Mouse (Mus musculus) heart, embryonic 13.5 days (tissue): Measurements from ENCODE around the gene Entpd1. TPM values are rescaled to one million over a fixed set of nuclear protein-coding genes. Genes with fewer than 3 reads are reported as not detected.
"Not testable (repeated sequence)": the region's sequence is repeated elsewhere in the genome, so short reads cannot be mapped to it uniquely, and the experiment has no call there.

Experiments
- ATAC-seq: fragments of 200-750 bp; cut with Nextera tagmentation; 2 replicates; pipeline ENCODE4 v1.8.0; 2017; ENCODE audit warnings: moderate TSS enrichment; ENCODE audit not compliant: insufficient number of reproducible peaks, low FRiP score, low TSS enrichment; ENCODE audit errors: extremely low read depth
- H3K27ac ChIP-seq: fragments of 300-500 bp; sonication (generic); replicated peaks from 2 replicates; pipeline ENCODE4 v1.5.1; 2015; ENCODE audit warnings: moderate library complexity, mild to moderate bottlenecking, inconsistent platforms
- H3K27me3 ChIP-seq: fragments of 300-500 bp; sonication (generic); replicated peaks from 2 replicates; pipeline ENCODE4 v1.6.1; 2015; ENCODE audit warnings: mild to moderate bottlenecking, inconsistent platforms
- H3K36me3 ChIP-seq: fragments of 300-500 bp; sonication (generic); 2 replicates; pipeline ENCODE4 v1.6.1; 2015; ENCODE audit warnings: mild to moderate bottlenecking, inconsistent platforms
- H3K4me1 ChIP-seq: fragments of 300-500 bp; sonication (generic); 2 replicates; pipeline ENCODE4 v1.6.1; 2015; ENCODE audit warnings: inconsistent platforms
- H3K4me2 ChIP-seq: fragments of 300-500 bp; sonication (generic); 2 replicates; pipeline ENCODE4 v1.6.1; 2015; ENCODE audit warnings: inconsistent platforms, mild to moderate bottlenecking, moderate library complexity
- H3K4me3 ChIP-seq: fragments of 300-500 bp; sonication (generic); 2 replicates; pipeline ENCODE4 v1.5.1; 2015; ENCODE audit warnings: moderate library complexity, mild to moderate bottlenecking, inconsistent platforms
- H3K9ac ChIP-seq: fragments of 300-500 bp; sonication (generic); 2 replicates; pipeline ENCODE4 v1.6.1; 2015; ENCODE audit warnings: inconsistent platforms, mild to moderate bottlenecking, moderate library complexity
- H3K9me3 ChIP-seq: fragments of 300-500 bp; sonication (generic); 2 replicates; pipeline ENCODE4 v1.6.1; 2016; ENCODE audit warnings: inconsistent platforms
- WGBS: fragments of 180-500 bp; shearing (Covaris S2); methylation state at CpG from one replicate; pipeline ENCODE4 v1.1.7; 2015; ENCODE audit warnings: mixed read lengths; 5-methylcytosine and 5-hydroxymethylcytosine counted together
- polyA plus RNA-seq: library from polyadenylated mRNA; unstranded; fragments of >200 nt; fragmentation: Nextera tagmentation; extraction: Ambion mirVana; gene quantifications from 2 replicates; pipeline ENCODE4 v1.2.1, GENCODE M21; 2015

The Entpd1 gene
- polyA plus RNA-seq, 1 experiment from 2014 or later: 9.2 TPM

DNA sequence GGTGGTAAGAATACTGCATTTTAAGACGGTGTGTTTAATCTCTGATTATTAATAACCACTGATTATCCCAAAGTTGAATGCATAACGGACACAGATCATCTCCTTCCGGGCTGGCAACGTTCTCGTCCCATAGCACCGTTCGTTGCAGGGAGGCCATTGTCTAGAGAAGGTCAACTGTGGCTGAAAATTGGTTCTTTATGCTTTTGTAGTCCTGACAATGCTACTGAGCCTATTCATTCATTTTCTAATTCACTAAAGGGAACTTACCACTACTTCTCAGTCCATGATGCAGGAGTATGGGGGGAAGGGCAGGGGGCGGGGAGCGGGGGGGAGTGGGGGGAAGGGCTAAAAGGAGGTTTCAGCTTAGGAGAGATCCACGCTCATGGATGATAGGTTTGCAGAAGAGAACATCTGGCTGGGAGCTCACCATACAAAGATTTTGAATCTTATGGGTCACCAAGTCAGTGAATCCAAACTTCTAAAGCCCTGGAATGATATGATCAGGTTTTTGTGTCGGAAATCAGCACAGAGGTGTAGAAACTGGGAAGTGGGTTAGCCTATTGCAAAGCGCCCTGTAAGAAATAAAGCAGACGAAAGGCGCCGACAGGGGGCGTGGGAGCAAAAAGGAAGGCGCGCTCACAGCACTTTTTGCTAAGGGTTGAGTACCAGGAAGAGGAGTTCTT lies 23.2 kb upstream of the Entpd1 start:
- Histone ChIP-seq H3K27me3 (no peaks in the 10 kb centered on the region), H3K4me1 (peaks cover 19% of the 10 kb centered on the region), H3K9ac (peak overlapping the region; percentile 91), H3K4me3 (peak overlapping the region; percentile 94), H3K9me3 (no peaks in the 10 kb centered on the region), H3K4me2 (peak overlapping the region; percentile 95), H3K36me3 (peaks cover 28% of the 10 kb centered on the region), H3K27ac (peak overlapping the region; percentile 75)
- no peak; the same call in 1 of the 2 replicates for ATAC-seq
- WGBS: under 1% methylated on average over 18 of the region's 18 CpGs

DNA sequence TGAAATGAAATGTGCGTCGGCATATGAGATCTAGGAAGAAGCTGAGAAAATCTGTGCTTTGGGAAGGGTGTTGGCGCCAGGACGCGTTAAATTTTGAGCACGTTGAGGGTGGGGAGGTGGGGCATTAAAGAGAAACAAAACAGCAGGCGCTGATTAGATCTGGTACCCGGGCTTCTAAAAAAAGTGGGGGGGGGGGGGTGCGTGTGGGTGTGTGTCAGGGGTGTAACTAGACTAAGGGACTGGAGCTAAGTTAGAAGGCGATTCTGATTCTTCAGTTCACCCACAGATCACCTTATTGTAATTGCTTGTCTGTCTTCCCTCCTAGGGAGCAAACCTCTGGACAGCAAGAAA lies 22.7 kb upstream of the Entpd1 start:
- no peaks in the 10 kb centered on the region for H3K9me3 ChIP-seq
- no peaks in the 10 kb centered on the region for H3K27me3 ChIP-seq
- H3K4me2 ChIP-seq: peak overlapping the region; percentile 95
- peaks cover 19% of the 10 kb centered on the region for H3K4me1 ChIP-seq
- peak overlapping the region; percentile 94 for H3K4me3 ChIP-seq
- peak overlapping the region; percentile 91 for H3K9ac ChIP-seq
- ATAC-seq: no peak
- WGBS: 0% methylated on average over 10 of the region's 10 CpGs
- peaks cover 29% of the 10 kb centered on the region for H3K36me3 ChIP-seq
- H3K27ac ChIP-seq: peak overlapping the region; percentile 75

DNA sequence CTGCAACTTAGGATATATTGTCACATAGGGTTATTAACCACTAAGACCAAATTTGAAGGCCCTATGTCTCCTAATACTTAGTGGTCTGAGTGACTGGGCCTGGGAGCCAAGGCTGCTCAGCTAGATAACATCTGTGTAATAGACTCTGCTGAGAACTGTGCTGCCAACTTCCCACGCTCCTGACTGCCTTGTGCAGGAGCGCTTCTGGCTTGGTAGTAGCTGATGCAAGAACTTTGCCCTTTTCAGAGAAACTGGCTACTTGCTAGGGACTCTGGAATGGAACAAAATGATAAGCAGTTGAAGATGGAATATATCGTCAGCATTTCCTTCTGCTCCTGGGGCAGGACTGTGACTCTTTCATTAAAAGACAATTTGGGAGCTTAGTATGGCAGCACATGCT lies 16.9 kb upstream of the Entpd1 start:
- Histone ChIP-seq H3K9me3 (no peaks in the 10 kb centered on the region), H3K36me3 (peaks cover 33% of the 10 kb centered on the region), H3K4me3 (no peak overlapping the region), H3K27me3 (no peaks in the 10 kb centered on the region), H3K4me2 (no peak overlapping the region), H3K27ac (no peak overlapping the region), H3K4me1 (no peaks in the 10 kb centered on the region), H3K9ac (no peak overlapping the region)
- WGBS: 69% methylated on average over 3 of the region's 3 CpGs
- ATAC-seq: no peak

DNA sequence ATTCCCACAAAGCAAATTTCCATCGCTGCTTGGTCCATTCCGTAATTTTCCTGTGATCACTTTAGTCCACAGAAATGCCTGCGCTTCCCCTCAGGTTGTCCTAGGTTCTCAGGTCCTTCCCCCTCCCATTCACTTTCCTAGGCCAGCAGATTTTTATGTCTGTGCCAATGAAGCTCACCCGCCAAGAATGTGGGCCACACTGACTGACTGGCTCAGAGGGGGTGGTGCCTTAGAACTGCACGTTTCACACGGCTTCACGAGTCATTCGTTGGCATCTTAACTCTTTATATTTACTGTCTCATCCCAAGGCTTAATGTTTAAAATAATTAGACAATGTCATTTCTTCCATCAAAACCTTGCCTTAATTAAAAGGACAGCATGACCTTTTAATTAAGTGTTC lies 16.3 kb upstream of the Entpd1 start:
- H3K27ac ChIP-seq: peak overlapping the region; percentile 20; the same call in 1 of the 2 replicates
- H3K9ac ChIP-seq: no peak overlapping the region
- WGBS: 82% methylated on average over 8 of the region's 8 CpGs
- H3K4me3 ChIP-seq: no peak overlapping the region
- no peaks in the 10 kb centered on the region for H3K27me3 ChIP-seq
- no peak overlapping the region for H3K4me2 ChIP-seq
- peaks cover 33% of the 10 kb centered on the region for H3K36me3 ChIP-seq
- no peaks in the 10 kb centered on the region for H3K4me1 ChIP-seq
- no peak for ATAC-seq
- H3K9me3 ChIP-seq: no peaks in the 10 kb centered on the region

DNA sequence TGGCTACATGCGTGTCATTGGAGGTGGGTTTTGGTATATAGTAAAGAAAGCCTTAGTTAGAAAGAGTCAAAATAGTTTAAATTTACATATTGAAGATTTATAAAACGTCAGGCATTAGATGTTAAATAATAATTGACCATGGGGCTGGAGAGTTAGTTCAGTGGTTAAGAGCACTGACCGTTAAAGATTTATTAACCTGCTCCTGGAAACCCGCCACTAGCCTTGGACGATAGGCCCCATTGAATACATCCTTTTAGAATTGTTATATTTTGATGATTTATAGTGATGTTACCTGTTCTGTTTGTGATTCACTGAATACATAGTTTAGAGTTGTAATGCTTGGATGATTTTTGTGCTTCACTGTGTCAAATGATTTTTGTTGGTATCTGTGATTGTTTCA lies 11.3 kb upstream of the Entpd1 start:
- H3K4me3 ChIP-seq, ATAC-seq, H3K27me3 ChIP-seq, H3K27ac ChIP-seq, H3K4me2 ChIP-seq, H3K9ac ChIP-seq, H3K9me3 ChIP-seq, H3K4me1 ChIP-seq: not testable (repeated sequence)
- peaks cover 50% of the 10 kb centered on the region for H3K36me3 ChIP-seq
- WGBS: 79% methylated on average over 5 of the region's 5 CpGs

DNA sequence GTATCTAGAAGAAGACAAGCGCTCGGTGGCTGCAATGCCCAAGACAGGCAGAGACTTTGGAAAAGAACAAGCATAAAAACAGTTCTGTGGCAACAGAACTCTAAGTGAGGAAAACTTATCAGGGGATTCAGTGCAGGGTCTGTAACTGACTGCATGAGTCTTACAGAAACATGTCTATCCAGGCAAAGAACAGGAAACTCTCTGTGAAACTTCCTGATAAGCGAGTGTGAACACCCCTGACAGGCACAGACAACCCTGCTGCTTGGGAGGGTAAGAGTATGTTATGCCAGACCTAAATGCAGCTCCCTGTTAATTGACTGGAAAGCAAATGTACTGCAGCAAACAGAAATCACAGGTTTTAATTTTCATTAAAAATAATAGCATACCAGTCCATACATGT lies 10.3 kb upstream of the Entpd1 start:
- ATAC-seq: no peak
- no peak overlapping the region for H3K4me2 ChIP-seq
- H3K9ac ChIP-seq: no peak overlapping the region
- H3K9me3 ChIP-seq: no peaks in the 10 kb centered on the region
- peaks cover 57% of the 10 kb centered on the region for H3K36me3 ChIP-seq
- no peak overlapping the region for H3K4me3 ChIP-seq
- H3K27ac ChIP-seq: no peak overlapping the region
- H3K4me1 ChIP-seq: no peaks in the 10 kb centered on the region
- 63% methylated on average over 3 of the region's 3 CpGs for WGBS
- no peaks in the 10 kb centered on the region for H3K27me3 ChIP-seq

DNA sequence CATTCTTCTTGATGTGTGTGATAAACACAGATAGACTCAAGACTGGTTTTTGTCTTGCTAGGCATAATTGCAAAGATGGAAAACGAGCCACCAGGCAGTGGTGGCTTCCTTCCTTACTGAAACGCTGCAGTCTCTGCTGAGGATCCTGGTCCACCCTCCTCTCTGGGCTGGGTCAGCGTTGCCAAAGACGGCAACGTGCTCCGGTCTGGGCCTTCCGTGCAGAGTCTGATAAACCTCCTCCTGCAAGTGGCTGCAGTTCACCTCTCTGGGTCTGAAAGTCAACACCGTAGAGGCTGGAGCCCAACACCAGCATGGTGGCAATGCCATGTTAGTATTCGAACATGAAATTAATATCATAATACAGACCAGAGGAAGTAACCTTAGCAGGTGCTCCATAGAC lies 7.0 kb upstream of the Entpd1 start:
- H3K9ac ChIP-seq: no peak overlapping the region
- H3K9me3 ChIP-seq: no peaks in the 10 kb centered on the region
- H3K27ac ChIP-seq: no peak overlapping the region
- H3K4me2 ChIP-seq: no peak overlapping the region
- no peaks in the 10 kb centered on the region for H3K4me1 ChIP-seq
- 87% methylated on average over 9 of the region's 9 CpGs for WGBS
- no peak overlapping the region for H3K4me3 ChIP-seq
- ATAC-seq: no peak
- peaks cover 76% of the 10 kb centered on the region for H3K36me3 ChIP-seq
- no peaks in the 10 kb centered on the region for H3K27me3 ChIP-seq

DNA sequence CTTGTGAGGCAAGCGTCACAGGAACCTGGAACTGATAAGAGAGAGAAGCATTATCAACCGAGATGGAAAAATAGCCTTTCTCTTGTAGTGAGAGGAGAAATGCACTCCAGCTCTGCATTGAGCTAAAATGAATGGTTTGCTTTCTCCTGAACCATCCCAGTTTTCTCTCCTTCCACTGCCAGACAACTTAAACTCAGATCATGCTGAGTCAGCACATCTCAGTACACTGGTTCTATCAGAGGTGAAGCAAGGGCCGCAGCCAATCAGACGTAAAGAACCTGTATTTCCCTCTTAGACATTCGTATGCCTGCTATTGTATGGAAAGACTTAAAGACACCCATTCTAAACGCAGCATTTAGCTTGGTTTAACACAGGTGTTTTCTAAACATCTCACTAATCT lies 4.5 kb upstream of the Entpd1 start:
- 67% methylated on average over 6 of the region's 6 CpGs for WGBS
- H3K36me3 ChIP-seq: peaks cover 63% of the 10 kb centered on the region
- H3K27ac ChIP-seq: no peak overlapping the region
- no peak for ATAC-seq
- H3K9me3 ChIP-seq: no peaks in the 10 kb centered on the region
- H3K27me3 ChIP-seq: no peaks in the 10 kb centered on the region
- peaks cover 9% of the 10 kb centered on the region for H3K4me1 ChIP-seq
- no peak overlapping the region for H3K4me2 ChIP-seq
- no peak overlapping the region for H3K4me3 ChIP-seq
- H3K9ac ChIP-seq: no peak overlapping the region

DNA sequence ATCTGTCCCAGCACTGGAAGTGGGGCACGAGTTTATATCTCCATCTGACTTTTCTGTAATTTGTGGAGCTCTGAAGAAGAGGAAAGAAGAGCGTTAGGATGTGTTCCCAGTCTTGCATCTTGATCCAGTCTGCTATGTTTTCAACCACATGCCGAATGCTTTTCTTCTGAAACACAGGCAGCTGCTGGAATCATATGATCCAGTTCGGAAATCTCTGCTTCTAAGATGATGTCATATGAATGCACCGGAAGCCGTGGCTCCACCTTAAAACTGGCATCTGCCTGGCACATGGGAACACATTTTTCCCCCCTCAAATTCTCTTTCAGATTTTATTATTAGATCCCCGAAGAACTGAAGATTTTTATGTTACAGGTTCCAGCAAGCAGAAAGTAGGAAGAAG lies 2.6 kb downstream of the Entpd1 start:
- Histone ChIP-seq H3K4me3 (no peak overlapping the region), H3K4me2 (no peak overlapping the region), H3K27ac (no peak overlapping the region), H3K36me3 (no peaks in the 10 kb centered on the region), H3K9ac (no peak overlapping the region), H3K4me1 (peaks cover 9% of the 10 kb centered on the region), H3K27me3 (no peaks in the 10 kb centered on the region), H3K9me3 (no peaks in the 10 kb centered on the region)
- WGBS: 67% methylated on average over 7 of the region's 7 CpGs
- ATAC-seq: no peak

DNA sequence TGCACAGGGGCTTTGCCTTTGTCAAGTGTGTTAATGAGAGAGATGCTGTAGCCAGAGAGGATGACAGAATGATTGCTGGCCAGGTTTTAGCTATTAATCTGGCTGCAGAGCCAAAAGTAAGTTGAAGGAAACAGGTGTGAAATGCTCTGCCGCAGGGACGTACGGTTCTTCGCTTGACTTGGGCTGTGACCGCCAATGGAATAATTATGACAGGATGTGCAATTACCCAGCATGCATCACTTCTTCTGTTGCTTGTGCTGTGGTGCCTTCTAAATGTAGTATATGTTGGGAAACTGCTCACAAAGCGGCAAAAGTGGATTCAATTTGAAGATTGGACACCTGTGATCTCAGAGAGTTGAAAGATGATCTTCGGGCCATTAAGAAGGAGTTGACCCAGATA lies 3.9 kb downstream of the Entpd1 start:
- H3K36me3 ChIP-seq: no peaks in the 10 kb centered on the region
- H3K9ac ChIP-seq: no peak overlapping the region
- H3K27me3 ChIP-seq: no peaks in the 10 kb centered on the region
- no peak overlapping the region for H3K27ac ChIP-seq
- H3K4me3 ChIP-seq: no peak overlapping the region
- no peak for ATAC-seq
- H3K4me2 ChIP-seq: no peak overlapping the region
- no peaks in the 10 kb centered on the region for H3K9me3 ChIP-seq
- 83% methylated on average over 7 of the region's 7 CpGs for WGBS
- peaks cover 6% of the 10 kb centered on the region for H3K4me1 ChIP-seq

DNA sequence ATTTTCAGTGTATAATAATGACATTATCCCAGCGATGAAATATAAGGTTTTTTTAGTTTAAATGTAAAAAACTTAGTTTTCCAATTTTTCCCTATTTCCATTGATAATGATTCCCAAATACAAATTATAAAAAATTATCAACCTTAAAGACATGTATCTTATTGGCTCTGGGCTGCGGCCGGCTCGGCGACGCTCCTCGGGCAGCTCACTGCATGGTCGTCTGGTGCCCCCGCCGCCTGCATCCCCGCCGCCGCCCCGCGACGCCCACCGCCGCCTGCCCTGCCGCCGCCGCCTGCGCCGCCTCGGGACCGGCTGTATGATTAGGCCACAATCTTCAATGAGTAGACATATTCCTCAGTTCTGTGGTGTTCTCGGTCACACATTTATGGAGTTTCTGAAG lies 9.4 kb downstream of the Entpd1 start:
- not testable (repeated sequence) for H3K4me1 ChIP-seq, H3K9me3 ChIP-seq, H3K4me3 ChIP-seq, H3K4me2 ChIP-seq, H3K9ac ChIP-seq, H3K36me3 ChIP-seq, ATAC-seq, H3K27me3 ChIP-seq, H3K27ac ChIP-seq
- WGBS: 41% methylated on average over 13 of the region's 26 CpGs

DNA sequence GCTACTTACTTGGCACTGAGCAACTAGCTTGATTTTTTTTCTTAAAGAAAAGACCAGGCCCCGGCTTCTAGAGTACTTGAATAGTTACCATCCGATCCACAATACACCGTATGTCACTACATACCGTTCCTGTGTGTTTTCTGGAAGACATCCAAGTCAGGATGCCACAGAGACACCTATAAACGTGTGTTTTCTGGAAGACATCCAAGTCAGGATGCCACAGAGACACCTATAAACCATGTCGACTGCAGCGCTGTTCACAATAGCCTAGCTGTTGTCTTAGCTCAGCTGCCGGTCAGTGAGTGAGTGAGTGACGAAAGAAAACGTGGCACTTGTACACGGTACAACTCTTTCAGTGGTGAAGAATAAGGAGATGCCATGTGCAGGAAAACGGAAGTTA lies 13.8 kb downstream of the Entpd1 start:
- Histone ChIP-seq H3K4me3 (no peak overlapping the region), H3K9me3 (no peaks in the 10 kb centered on the region), H3K4me1 (peaks cover 5% of the 10 kb centered on the region; the same call in 1 of the 2 replicates), H3K27me3 (no peaks in the 10 kb centered on the region), H3K4me2 (no peak overlapping the region), H3K27ac (no peak overlapping the region), H3K36me3 (no peaks in the 10 kb centered on the region), H3K9ac (no peak overlapping the region)
- ATAC-seq: no peak
- WGBS: 37% methylated on average over 12 of the region's 12 CpGs
